Comparison of ENCODE assay signal across 1 mouse cellular context in the genomic region with DNA sequence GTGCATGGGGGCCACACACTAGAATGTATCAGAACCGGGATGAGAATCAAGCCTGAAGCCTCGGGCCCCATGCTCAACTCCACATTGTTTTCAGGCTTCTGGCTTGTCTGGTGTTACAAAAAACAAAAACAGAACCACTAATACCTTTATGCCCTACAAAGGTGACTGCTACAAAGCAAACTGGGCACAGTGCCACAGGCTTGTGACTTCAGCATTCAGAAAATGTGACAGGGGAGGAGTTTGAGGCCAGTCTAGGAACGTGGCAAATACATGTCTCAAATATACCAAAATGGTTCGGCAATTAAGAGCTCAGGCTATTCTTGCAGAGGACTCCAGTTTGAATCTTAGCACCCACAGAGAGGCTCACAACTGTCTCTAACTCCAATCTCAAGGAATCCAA.
TF ChIP-seq lines count a peak whose summit lies in the region.

No protein-coding gene starts in this region.

TF ChIP-seq in MEL, 35 proteins besides CTCF, POLR2A, EP300 and RAD21:
- TF ChIP-seq E2F4 (IDR thresholded peaks at IDR 0.05; ENCODE audit: borderline replicate concordance, low read depth, low read length) (no peak), MXI1 (IDR thresholded peaks at IDR 0.05; ENCODE audit: low read depth, low read length) (no peak), ZMIZ1 (IDR thresholded peaks at IDR 0.05; ENCODE audit: low read depth, low read length) (no peak)
TF ChIP-seq in MEL: peak in this region for 0.
